Mouse (Mus musculus): Measurements from ENCODE around the gene Epm2aip1.

GRCm38 (mm10) chr9:111261356-111261755 lies 10.4 kb upstream of the Epm2aip1 start:
- TF ChIP-seq MYOD1 (IDR thresholded peaks at IDR 0.05; ENCODE audit: control insufficient read depth in 1 of 3, insufficient read length in 2 of 3, low read depth in 2 of 3) (no peak), POLR2A (IDR thresholded peaks at IDR 0.05; ENCODE audit: insufficient read length, low read depth) (no peak)
